ENCODE assay signal across 27 mouse cellular contexts in genomic region chr4:117489566-117489965, GRCm38 (mm10). TPM values are rescaled to one million over a fixed set of nuclear protein-coding genes. Genes with fewer than 3 reads are reported as not detected.
A peak's percentile ranks its signal among the peaks of the same experiment; 100 is the strongest.
DNase-seq lines count a peak whose midpoint lies in the region; ATAC-seq and TF ChIP-seq lines count a peak whose summit lies in the region.
"Had no signal": no experiment of that assay in that cellular context is flagged by ENCODE, and none has a peak within 500 bp of the region (broad histone marks: within the 10 kb centered on the region; RNA-seq: fewer than 3 reads in every experiment).

No protein-coding gene starts in this region.

- no peaks in the 10 kb centered on the region for H3K9me3 ChIP-seq in heart, embryonic 10.5 days
- H3K9me3 ChIP-seq in midbrain, embryonic 13.5 days: no peaks in the 10 kb centered on the region
- no peaks in the 10 kb centered on the region for H3K9me3 ChIP-seq in midbrain, postnatal 0 days (ENCODE audit: low read length)
- H3K9me3 ChIP-seq: embryonic facial prominence, embryonic 12.5 days; embryonic facial prominence, embryonic 15.5 days; hindbrain, embryonic 10.5 days; hindbrain, embryonic 15.5 days had no signal

- H3K9ac ChIP-seq in midbrain, embryonic 13.5 days (replicated peaks): no peak overlapping the region
- H3K9ac ChIP-seq in midbrain, postnatal 0 days (replicated peaks; ENCODE audit: low read length, poor library complexity, severe bottlenecking): no peak overlapping the region
- H3K9ac ChIP-seq: embryonic facial prominence, embryonic 12.5 days; embryonic facial prominence, embryonic 15.5 days; forebrain, postnatal 0 days; hindbrain, embryonic 15.5 days had no signal

- H3K4me3 ChIP-seq in heart, embryonic 10.5 days: no peak overlapping the region
- no peak overlapping the region for H3K4me3 ChIP-seq in midbrain, embryonic 13.5 days (replicated peaks)
- H3K4me3 ChIP-seq in midbrain, postnatal 0 days (ENCODE audit: low read depth, low read length): no peak overlapping the region
- no peak overlapping the region for H3K4me3 ChIP-seq in thymus, adult 2 months (ENCODE audit: control insufficient read depth, insufficient read depth, low read length)
- H3K4me3 ChIP-seq: embryonic facial prominence, embryonic 12.5 days; embryonic facial prominence, embryonic 15.5 days; gastrocnemius, adult 2 months; hindbrain, embryonic 10.5 days; hindbrain, embryonic 15.5 days had no signal

- DNase-seq in heart, embryonic 10.5 days (ENCODE audit: low spot score): peak; percentile 68
- DNase-seq in heart, adult 8-10 months (ENCODE audit: low spot score): no peak
- no peak for DNase-seq in midbrain, postnatal 0 days (ENCODE audit: low spot score)
- DNase-seq in thymus, adult 2 months: no peak
- no peak for DNase-seq in thymus, postnatal 25 days
- DNase-seq: adrenal gland, postnatal 10 days; B cell, adult 2 months; cerebellum, adult 11 months; cerebellum, adult 2 months; cerebellum, adult 9-11 months; cerebellum, postnatal 25 days; forebrain, postnatal 0 days; gastrocnemius, adult 2 months; gastrocnemius, postnatal 14 days; heart, adult 18-20 months; heart, postnatal 36 days had no signal

- peak overlapping the region; percentile 11; the same call in 1 of the 2 replicates for H3K4me2 ChIP-seq in midbrain, embryonic 13.5 days (replicated peaks)
- H3K4me2 ChIP-seq in midbrain, postnatal 0 days (ENCODE audit: low read depth, low read length, poor library complexity, severe bottlenecking): no peak overlapping the region
- H3K4me2 ChIP-seq: embryonic facial prominence, embryonic 12.5 days; embryonic facial prominence, embryonic 15.5 days; heart, embryonic 11.5 days; hindbrain, embryonic 15.5 days had no signal

- ATAC-seq in midbrain, embryonic 13.5 days: no peak
- ATAC-seq in midbrain, postnatal 0 days (ENCODE audit: low FRiP score): no peak
- ATAC-seq: forebrain, embryonic 14.5 days; forebrain, postnatal 0 days; inflammation-experienced regulatory T-cells, adult 6 months; intestine, embryonic 16.5 days; Patski had no signal

- no peaks in the 10 kb centered on the region for H3K36me3 ChIP-seq in heart, embryonic 10.5 days
- no peaks in the 10 kb centered on the region for H3K36me3 ChIP-seq in midbrain, embryonic 13.5 days
- no peaks in the 10 kb centered on the region for H3K36me3 ChIP-seq in midbrain, postnatal 0 days (ENCODE audit: insufficient read depth, low read length)
- no peaks in the 10 kb centered on the region for H3K36me3 ChIP-seq in thymus, adult 2 months (ENCODE audit: control insufficient read depth, insufficient read depth, low read length)
- H3K36me3 ChIP-seq: embryonic facial prominence, embryonic 12.5 days; embryonic facial prominence, embryonic 15.5 days; G1E; hindbrain, embryonic 15.5 days had no signal

- no peak overlapping the region for H3K27ac ChIP-seq in heart, embryonic 10.5 days
- H3K27ac ChIP-seq in midbrain, embryonic 13.5 days: no peak overlapping the region
- no peak overlapping the region for H3K27ac ChIP-seq in midbrain, postnatal 0 days (ENCODE audit: low read depth, low read length)
- H3K27ac ChIP-seq in thymus, adult 2 months (ENCODE audit: control insufficient read depth, insufficient read depth, low read length): no peak overlapping the region
- H3K27ac ChIP-seq: embryonic facial prominence, embryonic 12.5 days; embryonic facial prominence, embryonic 15.5 days; gastrocnemius, adult 2 months; hindbrain, embryonic 10.5 days; hindbrain, embryonic 15.5 days had no signal

- peaks cover 91% of the 10 kb centered on the region for H3K27me3 ChIP-seq in heart, embryonic 10.5 days (ENCODE audit: insufficient read depth, poor library complexity, severe bottlenecking)
- peaks cover 92% of the 10 kb centered on the region for H3K27me3 ChIP-seq in midbrain, embryonic 13.5 days
- H3K27me3 ChIP-seq in midbrain, postnatal 0 days (ENCODE audit: insufficient read depth, low read length): peaks cover 46% of the 10 kb centered on the region
- H3K27me3 ChIP-seq in thymus, adult 2 months (ENCODE audit: control insufficient read depth, insufficient read depth, low read length): peaks cover 2% of the 10 kb centered on the region; the same call in 1 of the 2 replicates

- 0 out of 2 replicates have a peak, but pooled peaks have one; percentile 17 for TF ChIP-seq POLR2A in thymus, adult 2 months (IDR thresholded peaks at IDR 0.05; ENCODE audit: control insufficient read depth, extremely low read depth, insufficient read depth, low read length, poor library complexity)

- TF ChIP-seq CTCF in midbrain, postnatal 0 days (IDR thresholded peaks at IDR 0.05): no peak
- no peak for TF ChIP-seq CTCF in thymus, adult 2 months (IDR thresholded peaks at IDR 0.05; ENCODE audit: borderline replicate concordance, control insufficient read depth, extremely low read depth, insufficient read depth, low read length, poor library complexity)

- WGBS in heart, embryonic 10.5 days: 85% methylated on average over 9 of the region's 9 CpGs
- 92% methylated on average over 9 of the region's 9 CpGs for WGBS in midbrain, embryonic 13.5 days
- WGBS in midbrain, postnatal 0 days: 87% methylated on average over 9 of the region's 9 CpGs
- WGBS in thymus, adult 2 months: 93% methylated on average over 9 of the region's 9 CpGs

- H3K4me1 ChIP-seq in heart, embryonic 10.5 days: peaks cover 26% of the 10 kb centered on the region
- H3K4me1 ChIP-seq in midbrain, embryonic 13.5 days (replicated peaks): peaks cover 30% of the 10 kb centered on the region
- H3K4me1 ChIP-seq in midbrain, postnatal 0 days (ENCODE audit: insufficient read depth, low read length): no peaks in the 10 kb centered on the region; the same call in 1 of the 2 replicates
- peaks cover 31% of the 10 kb centered on the region for H3K4me1 ChIP-seq in thymus, adult 2 months (replicated peaks; ENCODE audit: control insufficient read depth, insufficient read depth, low read length)

RNA-seq across cellular contexts. Expression of gene Rnf220, which starts 7.3 kb away (rescaled TPM):
- polyA plus RNA-seq in heart, embryonic 10.5 days (2016; fragmentation: Nextera tagmentation; extraction: Ambion mirVana): 56.5 and 76.1 TPM in 2 replicates
- 10 to 100 TPM; 30.3 to 37.3 (median 31.9) TPM for total RNA-seq in heart, adult 8-10 months (2022)
- 124 and 134 TPM in 2 replicates for polyA plus RNA-seq in midbrain, embryonic 13.5 days (2015; fragmentation: Nextera tagmentation; extraction: Ambion mirVana)
- total RNA-seq in midbrain, postnatal 0 days (2014; rRNA removed): 174 and 192 TPM in 2 replicates
- 115 and 122 TPM in 2 replicates for polyA plus RNA-seq in midbrain, postnatal 0 days (2015; fragmentation: Nextera tagmentation; extraction: Ambion mirVana)
- polyA plus RNA-seq in thymus, adult 2 months (2012; rRNA removed): 172 and 178 TPM in 2 replicates
